ENCODE assay signal across 1 mouse cellular context in genomic region chr15:97744930-97745329, GRCm38 (mm10).
TF ChIP-seq lines count a peak whose summit lies in the region.

No protein-coding gene starts in this region.

TF ChIP-seq in CH12.LX, 34 proteins besides CTCF, POLR2A, EP300 and RAD21 (continued from another document):
- TF ChIP-seq UBTF (IDR thresholded peaks at IDR 0.05; ENCODE audit: low read depth, low read length) (0 out of 2 replicates have a peak, but pooled peaks have one; percentile 3), JUN (IDR thresholded peaks at IDR 0.05; ENCODE audit: insufficient read depth, low read depth, low read length) (peak; percentile 17; the same call in 1 of the 2 replicates), PAX5 (IDR thresholded peaks at IDR 0.05; ENCODE audit: low read length) (no peak), IRF4 (IDR thresholded peaks at IDR 0.05; ENCODE audit: low read depth, low read length) (peak; percentile 57; the same call in 1 of the 2 replicates), MYC (IDR thresholded peaks at IDR 0.05; ENCODE audit: low read depth, low read length) (peak; percentile 81; the same call in 1 of the 2 replicates), MEF2A (IDR thresholded peaks at IDR 0.05; ENCODE audit: borderline replicate concordance, low read depth, low read length) (peak; percentile 78), MXI1 (IDR thresholded peaks at IDR 0.05; ENCODE audit: low read depth, low read length) (peak; percentile 70)
